Mouse (Mus musculus) lung, postnatal 0 days (tissue): ENCODE data around the gene Sox2. TPM values are rescaled to one million over a fixed set of nuclear protein-coding genes. Genes with fewer than 3 reads are reported as not detected.

ENCODE experiments used
- ATAC-seq: fragments of 200-750 bp; cut with Nextera tagmentation; 2 replicates; pipeline ENCODE4 v1.8.0; 2017; ENCODE audit warnings: moderate library complexity
- DNase-seq: peaks from one replicate; pipeline ENCODE4 v3.0.0-alpha.2; 2016; ENCODE audit warnings: low spot score
- H3K27ac ChIP-seq: fragments of 300-500 bp; sonication (generic); 2 replicates; pipeline ENCODE4 v1.5.1; 2014; ENCODE audit warnings: antibody characterized with exemption, mild to moderate bottlenecking, low read length, mixed read lengths
- H3K27me3 ChIP-seq: fragments of 300-500 bp; sonication (generic); replicated peaks from 2 replicates; pipeline ENCODE4 v1.6.1; 2014; ENCODE audit warnings: low read length, mixed read lengths; ENCODE audit not compliant: insufficient read depth
- H3K36me3 ChIP-seq: fragments of 300-500 bp; sonication (generic); 2 replicates; pipeline ENCODE4 v1.6.1; 2014; ENCODE audit warnings: low read length, mixed read lengths; ENCODE audit not compliant: insufficient read depth
- H3K4me1 ChIP-seq: fragments of 300-500 bp; sonication (generic); 2 replicates; pipeline ENCODE4 v1.6.1; 2014; ENCODE audit warnings: antibody characterized with exemption, low read depth, low read length, mixed read lengths; ENCODE audit not compliant: insufficient read depth
- H3K4me2 ChIP-seq: fragments of 300-500 bp; sonication (generic); replicated peaks from 2 replicates; pipeline ENCODE4 v1.6.1; 2014; ENCODE audit warnings: low read depth, mild to moderate bottlenecking, low read length, moderate library complexity, mixed read lengths
- H3K4me3 ChIP-seq: fragments of 300-500 bp; sonication (generic); 2 replicates; pipeline ENCODE4 v1.5.1; 2014; ENCODE audit warnings: low read depth, low read length
- H3K9ac ChIP-seq: fragments of 300-500 bp; sonication (generic); replicated peaks from 2 replicates; pipeline ENCODE4 v1.6.1; 2014; ENCODE audit warnings: low read depth, mild to moderate bottlenecking
- H3K9me3 ChIP-seq: fragments of 300-500 bp; sonication (generic); 2 replicates; pipeline ENCODE4 v1.6.1; 2016; ENCODE audit warnings: low read length, mixed read lengths
- CTCF ChIP-seq: IDR thresholded peaks from 2 replicates; pipeline ENCODE4 v1.5.1; 2016; ENCODE audit warnings: antibody characterized with exemption, mild to moderate bottlenecking
- EP300 ChIP-seq: IDR thresholded peaks from 2 replicates; pipeline ENCODE4 v1.6.1; 2016; ENCODE audit warnings: antibody characterized with exemption, mild to moderate bottlenecking, control low read depth
- WGBS: fragments of 180-500 bp; shearing (Covaris S2); extraction: QIAGEN DNeasy Blood & Tissue Kit; methylation state at CpG from one replicate; pipeline ENCODE4 v1.1.7; 2014; 5-methylcytosine and 5-hydroxymethylcytosine counted together
- polyA plus RNA-seq: library from polyadenylated mRNA; unstranded; fragments of >200 nt; fragmentation: Nextera tagmentation; extraction: Ambion mirVana; gene quantifications from 2 replicates; pipeline ENCODE4 v1.2.1, GENCODE M21; 2015

Gene Sox2
- polyA plus RNA-seq, 1 experiment from 2014 or later = 3.2 TPM

DNA sequence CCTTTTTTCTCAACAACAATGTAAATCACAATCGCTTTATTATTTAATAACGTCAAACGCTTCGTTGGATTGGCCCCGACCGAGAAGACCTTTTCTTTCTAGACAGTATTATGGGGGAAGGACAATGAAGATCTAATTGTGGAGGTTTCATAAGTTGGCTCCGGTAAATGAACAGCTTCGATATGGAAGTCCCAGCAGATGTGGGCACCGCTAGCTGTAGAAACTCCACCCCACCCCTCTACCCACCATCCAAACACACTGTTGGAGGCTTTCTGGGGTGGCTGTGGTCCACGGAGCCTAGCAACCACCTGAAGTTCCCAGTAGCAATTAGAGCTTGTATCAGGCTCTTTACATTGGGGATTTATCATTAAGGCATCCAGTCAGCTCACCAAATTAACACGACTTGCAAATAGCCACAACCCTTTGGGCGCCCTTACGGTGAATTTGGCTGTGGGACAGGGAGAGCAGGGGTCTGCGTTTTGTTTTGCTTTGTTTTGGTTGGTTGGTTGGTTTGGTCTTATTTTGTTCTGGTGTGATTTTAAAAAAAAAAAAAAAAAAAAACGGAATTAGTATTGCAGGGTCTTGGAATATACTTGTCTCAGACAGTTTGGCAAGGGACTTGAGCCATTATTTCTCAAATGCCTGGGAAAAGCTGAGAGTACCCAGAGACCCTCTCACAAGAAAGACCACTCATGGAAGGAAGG is 12.0 kb downstream of the Sox2 start:
- DNase-seq (no peak), ATAC-seq (no peak)
- Histone ChIP-seq H3K9me3 (no peaks in the 10 kb centered on the region), H3K9ac (no peak overlapping the region), H3K27me3 (peaks cover 95% of the 10 kb centered on the region), H3K27ac (no peak overlapping the region), H3K4me3 (no peak overlapping the region), H3K4me2 (no peak overlapping the region), H3K4me1 (peaks cover 6% of the 10 kb centered on the region; the same call in 1 of the 2 replicates), H3K36me3 (no peaks in the 10 kb centered on the region)
- 6% methylated on average over 15 of the region's 15 CpGs for WGBS
- TF ChIP-seq CTCF = no peak
- TF ChIP-seq EP300 = no peak

DNA sequence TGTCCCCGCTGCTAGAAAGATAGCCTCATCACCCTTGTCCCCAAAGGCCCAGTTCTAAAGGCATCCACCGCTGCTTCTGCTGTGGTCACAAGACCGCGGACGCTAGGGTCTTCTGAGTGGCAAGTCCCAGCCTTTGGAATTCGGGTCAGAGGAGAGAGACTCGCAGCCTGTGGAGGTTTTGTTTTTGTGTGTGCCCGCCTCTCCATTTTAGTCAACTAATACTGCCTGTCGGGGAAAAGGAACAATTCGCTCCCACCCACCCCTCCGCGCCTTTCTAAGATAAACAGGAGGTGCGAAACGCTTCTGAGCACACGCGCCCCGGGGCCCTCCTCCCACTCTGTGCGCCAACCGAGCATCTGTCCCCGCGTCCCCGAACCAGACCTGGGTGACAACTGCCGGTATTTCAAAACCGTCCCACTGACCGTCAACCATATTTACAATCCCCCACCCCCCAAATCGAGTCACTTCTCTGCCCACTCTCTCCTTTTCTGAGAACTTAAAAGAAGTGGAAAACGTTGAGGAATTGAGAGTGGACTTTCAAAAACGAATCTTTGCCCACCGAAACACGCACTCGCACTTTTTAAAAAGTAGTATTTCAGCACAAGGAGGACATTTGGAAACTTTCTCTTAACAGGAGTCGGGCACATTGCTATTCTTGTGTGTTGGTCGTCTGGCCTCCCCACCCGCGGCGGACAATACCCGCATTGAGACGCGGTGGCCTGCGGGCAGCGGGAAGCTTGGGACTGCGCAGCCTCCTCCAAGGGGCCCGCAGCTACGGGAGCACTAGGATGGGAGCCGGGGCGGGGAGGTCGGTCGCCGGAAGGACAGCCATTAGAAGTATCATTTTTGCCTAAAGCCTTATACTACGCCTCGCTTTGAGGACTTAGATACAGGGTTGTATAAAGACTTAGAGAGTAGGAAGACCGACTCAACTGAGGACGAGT is 12.8 kb downstream of the Sox2 start:
- Histone ChIP-seq H3K4me3 (peak overlapping the region; percentile 45), H3K27me3 (peaks cover 92% of the 10 kb centered on the region), H3K4me2 (peak overlapping the region; percentile 69), H3K36me3 (no peaks in the 10 kb centered on the region), H3K4me1 (peaks cover 6% of the 10 kb centered on the region; the same call in 1 of the 2 replicates), H3K9me3 (no peaks in the 10 kb centered on the region), H3K27ac (no peak overlapping the region), H3K9ac (no peak overlapping the region)
- 1% methylated on average over 53 of the region's 53 CpGs for WGBS
- no peak for TF ChIP-seq EP300
- TF ChIP-seq CTCF = no peak
- no peak for DNase-seq
- ATAC-seq = no peak

DNA sequence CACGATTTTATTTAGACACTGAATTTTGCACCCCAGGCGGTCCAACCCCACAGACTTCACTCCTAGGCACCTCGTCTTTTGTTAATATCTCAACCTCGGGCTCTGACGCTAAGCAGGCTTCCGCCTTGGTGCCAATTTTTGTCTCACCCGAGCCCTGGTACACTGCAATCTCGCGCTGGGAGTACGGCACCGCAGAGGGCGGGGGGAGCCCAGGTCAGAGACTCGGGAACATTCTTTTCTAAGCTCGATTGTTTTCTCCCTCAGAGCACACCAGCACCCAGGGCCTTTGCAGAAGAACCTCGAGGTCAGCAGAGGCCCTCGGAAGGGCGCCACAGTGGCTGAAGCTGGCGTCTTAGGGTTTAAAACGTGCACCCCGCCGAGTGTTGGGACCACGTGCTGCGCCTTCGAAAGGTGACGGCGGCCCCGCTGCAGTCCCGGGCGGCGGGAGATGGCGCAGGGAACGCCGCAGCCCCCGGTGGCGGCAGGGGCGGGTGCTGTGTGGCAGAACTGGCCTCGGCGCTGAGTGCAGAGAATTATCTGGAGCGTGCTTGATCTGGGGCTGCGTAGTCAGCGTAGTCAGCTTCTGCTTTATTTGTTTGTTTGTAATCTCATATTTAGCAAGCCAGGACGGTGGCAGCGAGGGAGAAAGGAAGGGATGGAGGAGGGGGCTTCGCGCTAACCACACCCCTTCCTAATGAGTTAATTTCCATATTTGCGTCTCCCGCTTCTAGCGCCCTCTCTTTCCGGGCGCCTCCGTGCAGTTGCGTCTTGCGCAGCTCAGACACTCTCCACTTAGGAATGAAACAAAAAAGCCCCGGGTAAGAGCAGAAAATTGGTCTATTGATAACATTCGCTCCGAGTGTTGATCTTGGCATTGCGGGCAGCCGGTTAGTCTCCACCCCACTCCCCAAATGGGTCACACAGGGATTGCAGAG is 13.8 kb downstream of the Sox2 start:
- H3K27ac ChIP-seq = no peak overlapping the region
- DNase-seq = peak; percentile 26

DNA sequence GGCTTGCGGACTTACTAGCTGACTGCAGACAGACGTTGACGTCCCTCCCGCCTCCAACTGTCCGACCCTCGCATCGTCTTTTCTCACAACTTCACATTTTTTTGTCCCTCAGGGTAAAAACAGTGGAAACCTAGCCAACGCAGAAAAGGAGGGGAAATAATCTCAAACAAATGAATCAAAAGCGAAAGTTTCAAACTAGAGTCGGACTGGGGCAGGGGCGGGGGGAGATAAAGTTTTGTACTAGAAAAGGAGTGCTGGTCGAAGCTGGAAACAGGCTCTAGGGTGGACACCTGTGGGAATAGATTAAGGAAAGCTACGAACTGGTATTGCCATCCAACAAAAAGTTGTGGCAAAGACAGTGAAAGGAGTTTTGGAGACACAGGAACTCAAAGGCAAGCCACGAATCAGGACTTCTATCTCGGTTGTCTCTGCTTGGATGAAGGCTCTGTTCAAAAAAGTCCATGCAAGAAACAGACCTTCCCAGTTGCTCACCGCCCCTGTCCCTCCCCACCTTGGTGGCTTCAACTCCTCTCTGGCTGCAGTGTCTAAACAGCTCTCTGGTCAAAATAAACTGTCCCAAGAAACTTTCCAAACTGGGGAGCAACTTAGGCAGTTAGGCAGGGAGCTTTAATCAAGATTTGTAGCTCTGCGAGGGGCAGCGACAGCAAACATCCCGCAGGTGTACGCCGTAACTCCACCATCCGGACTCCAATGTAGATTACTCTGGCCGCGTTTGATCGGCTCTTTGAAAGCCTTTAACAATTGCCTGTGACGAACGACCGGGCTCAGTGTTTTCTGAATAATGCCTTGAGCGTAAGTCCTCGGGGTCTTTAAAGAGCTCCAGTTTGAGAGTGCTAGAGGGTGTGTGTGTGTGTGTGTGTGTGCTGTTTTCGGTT is 14.7 kb downstream of the Sox2 start:
- H3K4me2 ChIP-seq = peak overlapping the region; percentile 69
- no peak overlapping the region for H3K9ac ChIP-seq
- no peak for ATAC-seq
- TF ChIP-seq CTCF (no peak), EP300 (no peak)
- 2% methylated on average over 31 of the region's 31 CpGs for WGBS
- H3K36me3 ChIP-seq = no peaks in the 10 kb centered on the region
- H3K4me1 ChIP-seq = peaks cover 6% of the 10 kb centered on the region; the same call in 1 of the 2 replicates
- DNase-seq = no peak
- peak overlapping the region; percentile 45 for H3K4me3 ChIP-seq
- no peak overlapping the region for H3K27ac ChIP-seq
- H3K9me3 ChIP-seq = no peaks in the 10 kb centered on the region
- peaks cover 89% of the 10 kb centered on the region for H3K27me3 ChIP-seq

More for the DNA sequence above, 13.8 kb downstream of the Sox2 start:
- no peak overlapping the region for H3K9ac ChIP-seq
- peak overlapping the region; percentile 45 for H3K4me3 ChIP-seq
- ATAC-seq = peak; percentile 48
- no peaks in the 10 kb centered on the region for H3K9me3 ChIP-seq
- no peak for TF ChIP-seq CTCF
- no peak for TF ChIP-seq EP300
- H3K27me3 ChIP-seq = peaks cover 87% of the 10 kb centered on the region
- H3K4me1 ChIP-seq = peaks cover 6% of the 10 kb centered on the region; the same call in 1 of the 2 replicates
- 2% methylated on average over 56 of the region's 58 CpGs for WGBS
- peak overlapping the region; percentile 69 for H3K4me2 ChIP-seq
- no peaks in the 10 kb centered on the region for H3K36me3 ChIP-seq
